Mouse (Mus musculus): ENCODE data around the gene Srxn1.

DNA sequence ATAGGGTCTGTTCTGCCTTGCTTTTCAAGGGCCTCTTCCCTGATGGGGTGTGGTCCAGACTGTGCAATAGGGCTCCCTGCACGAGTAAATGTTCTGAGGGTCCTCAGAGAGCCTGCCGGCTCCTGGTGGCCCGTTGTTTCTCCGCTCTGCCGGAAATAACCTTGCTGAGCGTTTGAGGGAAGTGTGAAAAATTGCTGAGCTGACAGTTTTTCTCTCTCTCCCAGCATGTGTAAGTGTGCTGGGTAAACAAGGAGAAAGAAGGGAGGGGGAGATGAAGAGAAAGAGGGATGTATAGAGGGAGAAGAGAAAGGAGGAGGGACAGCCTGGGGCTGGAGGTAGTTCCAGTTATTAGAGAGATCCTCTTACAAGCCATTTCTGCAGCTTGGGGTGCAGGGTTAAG lies 21.0 kb upstream of the Srxn1 start:
- TF ChIP-seq GATA1 (IDR thresholded peaks at IDR 0.05; ENCODE audit: borderline replicate concordance, low read length) (no peak), FLI1 (IDR thresholded peaks at IDR 0.05; ENCODE audit: low read length) (no peak)
